Mouse (Mus musculus): ENCODE measurements at regions not wholly inside any gene's neighbourhood (a gene's known extent, or its start where the extent isn't known, plus 50 kb on each side); places are given as distances from the start of the nearest gene placed in this dataset.

DNA sequence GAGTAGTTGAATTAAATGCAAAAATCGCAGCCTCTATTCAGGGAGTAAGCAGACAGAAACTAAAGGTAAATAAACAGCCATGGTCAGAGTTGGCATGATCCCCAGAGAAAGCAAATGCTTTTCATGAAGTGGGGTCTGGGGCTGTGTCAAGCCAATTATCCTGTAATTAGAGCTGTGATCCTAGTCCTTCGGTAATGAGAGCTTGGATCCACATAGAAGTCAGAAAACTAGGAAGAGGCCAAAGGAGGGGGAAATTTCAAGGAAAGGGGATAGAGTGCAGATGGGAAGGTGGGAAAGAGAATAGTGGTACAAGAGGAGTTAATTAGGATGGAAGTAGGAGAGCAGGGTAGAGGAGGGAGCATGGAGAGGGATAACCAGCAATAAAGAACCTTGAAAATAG lies 809.3 kb downstream of the Epha4 start:
- Histone ChIP-seq H3K4me2 (ENCODE audit: low read length) (no peak overlapping the region), H3K4me3 (ENCODE audit: low read depth, low read length) (no peak overlapping the region), H3K27me3 (replicated peaks; ENCODE audit: control insufficient read depth, insufficient read depth, low read length) (no peaks in the 10 kb centered on the region), H3K9me3 (ENCODE audit: control insufficient read depth, low read length) (no peaks in the 10 kb centered on the region), H3K27ac (ENCODE audit: low read depth) (no peak overlapping the region), H3K4me1 (replicated peaks; ENCODE audit: control insufficient read depth, insufficient read depth, low read length) (no peaks in the 10 kb centered on the region), H3K36me3 (ENCODE audit: control insufficient read depth, insufficient read depth, low read length) (no peaks in the 10 kb centered on the region), H3K9ac (ENCODE audit: low read length) (no peak overlapping the region)
- ATAC-seq (replicated peaks; ENCODE audit: low FRiP score, low TSS enrichment, low read depth) (no peak), DNase-seq (ENCODE audit: low spot score) (no peak)
- WGBS, result 80% methylated on average over 2 of the region's 2 CpGs

GRCm38 (mm10) chr1:76717639-76718292 lies 797.1 kb downstream of the Epha4 start:
- no peaks in the 10 kb centered on the region for H3K27me3 ChIP-seq (replicated peaks; ENCODE audit: control insufficient read depth, insufficient read depth, low read length)
- H3K27ac ChIP-seq (ENCODE audit: low read depth), result no peak overlapping the region
- no peak overlapping the region for H3K9ac ChIP-seq (ENCODE audit: low read length)
- no peaks in the 10 kb centered on the region for H3K9me3 ChIP-seq (ENCODE audit: control insufficient read depth, low read length)
- no peak for ATAC-seq (replicated peaks; ENCODE audit: low FRiP score, low TSS enrichment, low read depth)
- no peak overlapping the region for H3K4me3 ChIP-seq (ENCODE audit: low read depth, low read length)
- DNase-seq (ENCODE audit: low spot score), result no peak
- 56% methylated on average over 11 of the region's 11 CpGs for whole genome bisulfite sequencing
- no peaks in the 10 kb centered on the region for H3K36me3 ChIP-seq (ENCODE audit: control insufficient read depth, insufficient read depth, low read length)
- no peak overlapping the region for H3K4me2 ChIP-seq (ENCODE audit: low read length)
- no peaks in the 10 kb centered on the region for H3K4me1 ChIP-seq (replicated peaks; ENCODE audit: control insufficient read depth, insufficient read depth, low read length)

DNA sequence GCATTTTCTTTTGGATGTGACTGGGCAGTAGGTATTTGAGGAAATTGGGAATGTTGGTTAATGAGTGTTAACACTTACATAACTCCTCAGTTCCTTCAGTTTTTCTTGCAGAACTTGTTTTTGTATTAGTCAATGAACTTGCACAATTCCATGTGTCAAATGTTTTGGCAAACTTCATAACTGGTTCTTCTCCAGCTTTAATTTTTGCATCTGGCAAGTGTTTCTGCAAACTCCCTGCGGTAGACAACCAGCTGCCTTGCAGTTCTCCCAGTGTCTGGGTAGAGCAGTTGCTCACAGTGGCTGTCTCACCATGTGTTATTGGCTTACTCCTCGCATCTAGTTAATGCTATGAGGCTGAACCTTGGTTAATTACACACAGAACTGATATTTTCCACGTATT lies 790.4 kb downstream of the Epha4 start:
- Histone ChIP-seq H3K4me1 (replicated peaks; ENCODE audit: control insufficient read depth, insufficient read depth, low read length) (no peaks in the 10 kb centered on the region), H3K4me2 (ENCODE audit: low read length) (no peak overlapping the region), H3K36me3 (ENCODE audit: control insufficient read depth, insufficient read depth, low read length) (no peaks in the 10 kb centered on the region), H3K4me3 (ENCODE audit: low read depth, low read length) (no peak overlapping the region), H3K9me3 (ENCODE audit: control insufficient read depth, low read length) (no peaks in the 10 kb centered on the region), H3K9ac (ENCODE audit: low read length) (no peak overlapping the region), H3K27me3 (replicated peaks; ENCODE audit: control insufficient read depth, insufficient read depth, low read length) (no peaks in the 10 kb centered on the region), H3K27ac (ENCODE audit: low read depth) (no peak overlapping the region)
- DNase-seq (ENCODE audit: low spot score) (no peak), ATAC-seq (replicated peaks; ENCODE audit: low FRiP score, low TSS enrichment, low read depth) (no peak)
- WGBS, result 77% methylated on average over 3 of the region's 3 CpGs

GRCm38 (mm10) chr1:76737003-76737402 lies 777.9 kb downstream of the Epha4 start:
- Histone ChIP-seq H3K36me3 (ENCODE audit: control insufficient read depth, insufficient read depth, low read length) (no peaks in the 10 kb centered on the region), H3K9ac (ENCODE audit: low read length) (no peak overlapping the region), H3K4me2 (ENCODE audit: low read length) (no peak overlapping the region), H3K4me1 (replicated peaks; ENCODE audit: control insufficient read depth, insufficient read depth, low read length) (no peaks in the 10 kb centered on the region), H3K27me3 (replicated peaks; ENCODE audit: control insufficient read depth, insufficient read depth, low read length) (no peaks in the 10 kb centered on the region), H3K4me3 (ENCODE audit: low read depth, low read length) (no peak overlapping the region), H3K9me3 (ENCODE audit: control insufficient read depth, low read length) (no peaks in the 10 kb centered on the region), H3K27ac (ENCODE audit: low read depth) (no peak overlapping the region)
- ATAC-seq (replicated peaks; ENCODE audit: low FRiP score, low TSS enrichment, low read depth) (no peak), DNase-seq (ENCODE audit: low spot score) (no peak)
- WGBS, result 82% methylated on average over 1 of the region's 1 CpGs

DNA sequence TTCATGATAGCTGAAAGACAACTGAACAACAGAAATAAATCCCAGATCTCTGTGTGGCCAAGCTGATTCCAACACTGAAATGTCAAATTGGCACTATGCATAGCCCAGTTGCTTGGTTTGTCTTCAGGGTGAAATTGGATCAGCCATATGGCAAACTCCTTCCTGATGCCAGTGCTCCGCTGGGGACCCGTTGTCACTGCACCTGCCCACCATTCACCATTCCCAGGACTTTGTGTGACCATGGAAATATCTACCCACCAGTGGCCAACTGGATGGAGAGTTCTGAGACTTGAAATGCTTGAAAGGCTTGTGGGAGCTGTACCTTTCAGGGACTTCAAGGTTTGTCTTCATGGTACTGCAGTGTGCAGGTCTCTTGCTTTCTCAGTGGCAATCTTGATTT lies 777.2 kb downstream of the Epha4 start:
- H3K9me3 ChIP-seq (ENCODE audit: control insufficient read depth, low read length), result no peaks in the 10 kb centered on the region
- H3K36me3 ChIP-seq (ENCODE audit: control insufficient read depth, insufficient read depth, low read length), result no peaks in the 10 kb centered on the region
- 86% methylated on average over 2 of the region's 2 CpGs for WGBS
- DNase-seq (ENCODE audit: low spot score), result no peak
- no peak for ATAC-seq (replicated peaks; ENCODE audit: low FRiP score, low TSS enrichment, low read depth)
- H3K4me3 ChIP-seq (ENCODE audit: low read depth, low read length), result no peak overlapping the region
- H3K27me3 ChIP-seq (replicated peaks; ENCODE audit: control insufficient read depth, insufficient read depth, low read length), result no peaks in the 10 kb centered on the region
- no peak overlapping the region for H3K9ac ChIP-seq (ENCODE audit: low read length)
- H3K27ac ChIP-seq (ENCODE audit: low read depth), result no peak overlapping the region
- no peaks in the 10 kb centered on the region for H3K4me1 ChIP-seq (replicated peaks; ENCODE audit: control insufficient read depth, insufficient read depth, low read length)
- no peak overlapping the region for H3K4me2 ChIP-seq (ENCODE audit: low read length)

DNA sequence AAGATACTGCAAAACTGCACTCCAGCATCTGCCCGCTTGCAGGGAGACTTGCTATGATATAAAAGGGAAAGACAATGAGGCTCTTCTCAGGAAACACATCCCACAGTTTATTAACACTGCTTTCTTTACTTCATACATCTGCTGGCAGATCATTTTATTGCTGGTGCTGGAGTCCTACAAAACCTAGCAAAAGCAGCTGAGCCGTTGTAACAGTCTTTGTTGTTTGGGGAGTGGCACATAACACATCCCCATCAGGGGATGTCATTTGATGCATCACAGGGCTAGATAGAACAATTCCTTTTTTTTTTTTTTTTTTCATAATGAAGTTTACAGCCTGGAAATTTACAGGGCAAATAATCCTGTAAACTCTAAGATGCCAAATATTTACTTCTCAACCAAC lies 742.2 kb downstream of the Epha4 start:
- H3K9me3 ChIP-seq (ENCODE audit: control insufficient read depth, low read length), result no peaks in the 10 kb centered on the region
- no peak for ATAC-seq (replicated peaks; ENCODE audit: low FRiP score, low TSS enrichment, low read depth)
- no peak overlapping the region for H3K4me3 ChIP-seq (ENCODE audit: low read depth, low read length)
- H3K4me1 ChIP-seq (replicated peaks; ENCODE audit: control insufficient read depth, insufficient read depth, low read length), result no peaks in the 10 kb centered on the region
- H3K9ac ChIP-seq (ENCODE audit: low read length), result no peak overlapping the region
- no peaks in the 10 kb centered on the region for H3K36me3 ChIP-seq (ENCODE audit: control insufficient read depth, insufficient read depth, low read length)
- no peaks in the 10 kb centered on the region for H3K27me3 ChIP-seq (replicated peaks; ENCODE audit: control insufficient read depth, insufficient read depth, low read length)
- WGBS, result 63% methylated on average over 2 of the region's 2 CpGs
- H3K4me2 ChIP-seq (ENCODE audit: low read length), result no peak overlapping the region
- no peak for DNase-seq (ENCODE audit: low spot score)
- no peak overlapping the region for H3K27ac ChIP-seq (ENCODE audit: low read depth)

GRCm38 (mm10) chr1:76786871-76787270 lies 728.0 kb downstream of the Epha4 start:
- DNase-seq (ENCODE audit: low spot score) (no peak), ATAC-seq (replicated peaks; ENCODE audit: low FRiP score, low TSS enrichment, low read depth) (no peak)
- Histone ChIP-seq H3K27ac (ENCODE audit: low read depth) (no peak overlapping the region), H3K4me2 (ENCODE audit: low read length) (no peak overlapping the region), H3K9ac (ENCODE audit: low read length) (no peak overlapping the region), H3K4me1 (replicated peaks; ENCODE audit: control insufficient read depth, insufficient read depth, low read length) (no peaks in the 10 kb centered on the region), H3K36me3 (ENCODE audit: control insufficient read depth, insufficient read depth, low read length) (no peaks in the 10 kb centered on the region), H3K4me3 (ENCODE audit: low read depth, low read length) (no peak overlapping the region), H3K9me3 (ENCODE audit: control insufficient read depth, low read length) (no peaks in the 10 kb centered on the region), H3K27me3 (replicated peaks; ENCODE audit: control insufficient read depth, insufficient read depth, low read length) (no peaks in the 10 kb centered on the region)
- 94% methylated on average over 2 of the region's 2 CpGs for WGBS

- DNase-seq (ENCODE audit: low spot score) (no peak), ATAC-seq (replicated peaks; ENCODE audit: low FRiP score, low TSS enrichment, low read depth) (no peak)
- Histone ChIP-seq H3K27me3 (replicated peaks; ENCODE audit: control insufficient read depth, insufficient read depth, low read length) (no peaks in the 10 kb centered on the region), H3K9ac (ENCODE audit: low read length) (no peak overlapping the region), H3K4me1 (replicated peaks; ENCODE audit: control insufficient read depth, insufficient read depth, low read length) (no peaks in the 10 kb centered on the region), H3K4me2 (ENCODE audit: low read length) (no peak overlapping the region), H3K27ac (ENCODE audit: low read depth) (no peak overlapping the region), H3K9me3 (ENCODE audit: control insufficient read depth, low read length) (no peaks in the 10 kb centered on the region), H3K4me3 (ENCODE audit: low read depth, low read length) (no peak overlapping the region), H3K36me3 (ENCODE audit: control insufficient read depth, insufficient read depth, low read length) (no peaks in the 10 kb centered on the region)
- WGBS, result 93% methylated on average over 2 of the region's 2 CpGs
Observed at GRCm38 (mm10) chr1:76793438-76793837, 721.5 kb downstream of the Epha4 start.

DNA sequence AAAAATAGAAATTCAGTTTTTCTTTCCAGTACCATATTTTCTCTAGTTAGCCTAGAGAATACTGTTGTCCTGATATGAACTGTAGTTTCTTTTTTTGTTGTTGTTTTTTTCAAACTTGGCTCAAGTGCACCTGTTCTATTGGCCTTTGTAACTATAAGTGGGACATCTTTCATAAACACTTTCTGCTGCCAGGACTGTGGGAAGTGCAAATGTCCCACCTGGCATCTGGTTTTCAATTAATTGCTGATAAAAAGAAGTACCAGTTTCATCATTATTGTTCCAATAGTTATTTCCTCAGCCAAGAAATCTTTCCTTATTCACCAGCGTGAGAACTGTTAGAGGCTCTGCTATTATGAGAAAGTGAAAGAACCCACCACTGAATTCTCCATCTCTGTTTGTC lies 695.0 kb downstream of the Epha4 start:
- Histone ChIP-seq H3K27me3 (replicated peaks; ENCODE audit: control insufficient read depth, insufficient read depth, low read length) (no peaks in the 10 kb centered on the region), H3K27ac (ENCODE audit: low read depth) (no peak overlapping the region), H3K4me1 (replicated peaks; ENCODE audit: control insufficient read depth, insufficient read depth, low read length) (no peaks in the 10 kb centered on the region), H3K9me3 (ENCODE audit: control insufficient read depth, low read length) (no peaks in the 10 kb centered on the region), H3K4me2 (ENCODE audit: low read length) (no peak overlapping the region), H3K9ac (ENCODE audit: low read length) (no peak overlapping the region), H3K36me3 (ENCODE audit: control insufficient read depth, insufficient read depth, low read length) (no peaks in the 10 kb centered on the region), H3K4me3 (ENCODE audit: low read depth, low read length) (no peak overlapping the region)
- WGBS, result 84% methylated on average over 1 of the region's 1 CpGs
- ATAC-seq (replicated peaks; ENCODE audit: low FRiP score, low TSS enrichment, low read depth), result no peak
- no peak for DNase-seq (ENCODE audit: low spot score)
